Mouse (Mus musculus) adrenal gland, adult (tissue): Measurements from ENCODE around the gene Anapc16.
"Not testable (repeated sequence)": the region's sequence is repeated elsewhere in the genome, so short reads cannot be mapped to it uniquely, and the experiment has no call there.

Source experiments
- DNase-seq, 2 experiments: peaks; one replicate each; pipeline ENCODE4 v3.0.0; 2022 to 2023; ENCODE audit warnings: low spot score in 1 of 2; ENCODE audit not compliant: inconsistent age in 2 of 2

Gene Anapc16

DNA sequence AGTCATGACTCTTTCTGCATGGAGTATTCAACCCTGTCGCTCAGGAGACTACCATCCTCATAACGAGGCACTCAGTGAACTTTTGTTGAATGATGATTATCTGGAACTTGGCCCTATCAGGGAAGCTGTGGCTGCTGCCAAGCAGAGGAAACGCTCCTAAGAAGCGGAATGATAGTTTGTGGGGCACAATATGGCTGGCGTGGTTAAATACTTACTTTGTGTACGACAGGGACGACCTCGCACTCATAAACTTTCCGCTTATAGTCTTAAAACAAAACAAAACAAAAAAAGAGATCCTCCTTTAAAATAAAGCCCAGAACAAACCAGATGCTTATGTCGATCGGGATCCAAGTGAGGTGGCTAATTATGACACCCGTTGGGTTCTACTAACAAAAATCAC lies 732 bp downstream of the Anapc16 start:
- DNase-seq: no peak

DNA sequence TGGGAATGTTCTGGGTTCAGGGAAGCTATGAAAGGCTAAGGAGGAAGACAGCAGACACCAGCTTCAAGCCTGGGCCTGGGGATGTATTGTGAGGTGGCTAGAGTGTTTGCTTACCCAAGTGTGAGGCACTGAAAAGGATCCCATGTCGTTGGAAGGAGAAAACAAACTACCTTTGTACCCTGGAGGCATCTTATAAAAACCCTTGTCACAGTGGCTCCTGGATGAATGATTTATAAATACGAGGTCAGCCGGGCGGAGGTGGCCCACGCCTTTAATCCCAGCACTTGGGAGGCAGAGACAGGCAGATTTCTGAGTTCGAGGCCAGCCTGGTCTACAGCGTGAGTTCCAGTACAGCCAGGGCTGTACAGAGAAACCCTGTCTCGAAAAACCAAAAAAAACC lies 1.3 kb downstream of the Anapc16 start:
- peak in 1 of 2 experiments; percentile 41 for DNase-seq

DNA sequence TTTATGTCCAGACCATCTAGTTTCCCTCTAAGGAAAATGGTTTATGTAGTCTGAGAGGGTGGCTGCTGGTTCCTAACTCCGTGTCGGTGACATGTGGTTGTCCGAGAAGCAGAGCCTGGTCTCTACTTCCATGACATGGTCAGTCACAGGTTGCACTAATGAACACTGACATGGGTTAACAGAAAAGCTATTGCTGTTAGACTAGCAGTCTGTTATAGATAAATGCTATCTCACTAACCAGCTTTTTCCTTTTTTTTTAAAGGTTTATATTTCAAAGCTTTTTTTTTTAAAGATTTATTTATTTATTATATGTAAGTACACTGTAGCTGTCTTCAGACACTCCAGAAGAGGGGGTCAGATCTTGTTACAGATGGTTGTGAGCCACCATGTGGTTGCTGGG lies 3.9 kb downstream of the Anapc16 start:
- DNase-seq: no peak

DNA sequence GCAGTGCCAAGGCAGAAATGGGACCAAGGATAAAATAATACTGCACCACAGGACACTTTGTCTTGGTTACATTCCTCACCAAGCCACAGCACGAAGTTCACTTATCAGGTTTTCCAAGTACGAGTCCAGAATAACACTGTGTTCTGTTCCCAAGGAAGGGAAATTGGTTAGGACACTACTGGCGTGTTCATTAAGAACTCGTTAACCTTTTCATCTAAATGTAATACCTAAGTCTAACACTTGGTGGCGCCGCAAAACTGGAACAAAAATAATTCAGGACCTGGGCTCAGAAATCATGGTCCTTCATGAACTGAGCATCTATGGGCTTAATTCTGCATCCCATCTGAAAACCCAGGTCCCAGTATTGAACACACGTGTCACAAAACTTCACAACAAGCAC lies 5.3 kb downstream of the Anapc16 start:
- peak in 1 of 2 experiments; percentile 93 for DNase-seq

DNA sequence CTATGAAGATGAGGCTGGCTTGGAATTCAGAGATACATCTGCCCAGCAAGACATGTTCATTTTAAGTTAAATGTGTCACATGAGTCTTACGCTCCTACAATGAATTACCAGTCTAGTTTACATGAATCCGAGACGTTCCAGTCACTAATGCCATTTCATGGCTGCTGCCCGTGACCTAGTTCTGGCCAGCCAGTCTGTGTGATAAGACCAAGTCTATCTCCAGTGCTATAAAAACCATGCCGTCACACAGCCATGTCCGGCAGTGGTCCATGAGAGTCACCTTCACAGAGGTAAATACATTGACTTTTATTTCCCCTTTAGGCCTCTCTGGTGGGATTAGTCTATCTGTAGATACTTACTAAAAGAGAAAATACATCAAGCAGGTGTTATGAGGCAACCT lies 7.0 kb downstream of the Anapc16 start:
- peak in 1 of 2 experiments; percentile 45 for DNase-seq

DNA sequence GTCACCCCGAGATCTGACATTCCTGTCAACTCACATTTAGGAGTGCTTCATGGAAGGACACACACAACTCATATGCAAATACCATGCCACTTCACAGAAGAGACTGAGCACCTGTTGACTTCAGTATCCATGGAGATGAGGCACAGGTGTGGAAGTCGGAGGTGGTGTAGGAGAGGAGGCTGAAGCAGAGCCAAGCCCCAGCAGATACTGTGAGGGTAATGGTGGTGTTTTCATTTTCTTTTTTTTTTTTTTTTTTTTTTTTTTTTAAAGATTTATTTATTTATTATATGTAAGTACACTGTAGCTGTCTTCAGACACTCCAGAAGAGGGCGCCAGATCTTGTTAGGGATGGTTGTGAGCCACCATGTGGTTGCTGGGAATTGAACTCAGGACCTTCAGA lies 9.1 kb downstream of the Anapc16 start:
- DNase-seq: not testable (repeated sequence)

DNA sequence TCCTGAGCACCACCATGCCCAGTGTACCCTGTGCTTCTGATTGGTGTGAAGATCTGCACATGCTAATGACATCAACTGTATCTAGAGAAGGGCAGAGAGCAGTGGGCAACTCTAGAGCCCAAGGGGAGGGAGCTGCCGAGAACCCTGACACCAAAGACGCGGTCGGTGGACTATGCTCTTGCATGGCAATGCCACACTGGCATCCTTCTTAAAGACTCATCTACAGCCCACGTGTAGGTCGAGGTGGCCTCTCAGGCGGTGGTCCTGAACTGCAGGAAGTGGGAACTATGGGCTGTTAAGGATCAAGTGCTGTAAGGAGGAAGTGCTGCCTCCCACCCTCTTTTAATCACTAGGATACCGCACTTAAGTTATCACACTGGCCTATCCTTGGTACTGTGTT lies 10.9 kb downstream of the Anapc16 start:
- DNase-seq: no peak

DNA sequence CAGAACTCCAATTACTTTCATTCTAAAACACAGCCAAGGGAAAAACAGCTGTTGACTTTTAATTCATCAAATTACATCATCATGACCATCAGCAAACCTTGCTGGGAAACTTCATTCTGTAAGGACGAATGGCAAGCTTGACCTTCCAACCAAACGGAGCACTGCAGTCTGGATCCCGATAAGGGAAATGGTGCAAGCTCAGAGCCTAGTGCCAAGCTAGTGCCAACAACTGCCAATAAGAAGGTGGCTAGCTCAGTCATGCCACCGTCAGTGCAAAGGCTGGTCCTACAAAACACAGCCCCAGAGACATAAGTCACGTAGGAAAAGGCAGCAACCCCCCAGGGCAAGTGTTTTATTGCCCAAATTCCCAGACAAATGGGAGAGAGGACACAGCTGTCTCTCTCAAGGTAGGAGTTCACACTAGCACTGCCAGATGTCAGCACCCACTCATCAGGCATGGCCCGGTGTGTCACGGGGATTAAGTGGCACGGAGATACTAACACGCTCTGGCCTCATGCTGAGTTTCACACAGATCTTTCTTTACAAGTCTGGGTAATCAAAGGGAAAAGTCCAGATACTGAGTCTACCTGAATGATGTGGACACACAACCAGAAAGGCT lies 11.6 kb downstream of the Anapc16 start:
- DNase-seq: peak in 1 of 2 experiments; percentile 89

DNA sequence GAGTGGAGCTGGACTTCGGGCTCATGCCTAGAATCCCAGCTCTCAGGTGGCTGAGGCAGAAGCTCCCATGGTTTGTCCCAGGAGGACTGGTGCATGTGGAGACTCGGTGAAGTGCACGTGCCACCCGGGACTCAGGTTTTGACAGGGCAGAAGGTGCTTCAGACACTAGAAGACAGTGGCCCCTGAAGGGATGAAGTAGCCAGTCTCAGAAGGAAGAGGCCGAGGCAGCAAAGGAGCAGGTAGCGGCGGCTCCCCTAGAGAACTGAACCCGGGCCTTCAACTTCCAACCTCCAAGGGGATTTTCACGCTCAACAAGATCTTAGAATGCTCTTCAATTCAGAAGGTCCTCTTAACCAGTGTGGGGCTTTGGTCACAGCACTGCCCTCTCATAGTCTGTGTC lies 12.5 kb downstream of the Anapc16 start:
- peak in 1 of 2 experiments; percentile 36 for DNase-seq

DNA sequence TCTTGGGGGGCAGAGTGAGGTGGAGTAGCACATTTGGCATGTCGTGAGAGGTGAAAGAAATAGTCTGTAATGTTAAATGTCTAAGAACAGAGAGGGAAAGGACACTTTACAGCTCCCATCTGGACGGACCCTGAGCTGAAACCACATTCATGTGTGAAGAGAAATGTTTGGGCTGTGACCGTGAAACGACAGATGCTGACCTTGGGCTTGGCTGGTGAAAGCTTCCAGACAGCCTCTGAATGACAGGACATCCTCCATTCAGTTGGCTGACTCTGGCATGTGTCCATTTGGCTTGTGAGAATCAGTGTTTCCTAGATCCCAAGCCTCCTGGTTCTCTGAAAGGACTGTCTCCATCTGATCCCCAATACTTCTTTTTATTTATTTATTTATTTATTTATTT lies 14.9 kb downstream of the Anapc16 start:
- peak; percentile 58 to 83 for DNase-seq

DNA sequence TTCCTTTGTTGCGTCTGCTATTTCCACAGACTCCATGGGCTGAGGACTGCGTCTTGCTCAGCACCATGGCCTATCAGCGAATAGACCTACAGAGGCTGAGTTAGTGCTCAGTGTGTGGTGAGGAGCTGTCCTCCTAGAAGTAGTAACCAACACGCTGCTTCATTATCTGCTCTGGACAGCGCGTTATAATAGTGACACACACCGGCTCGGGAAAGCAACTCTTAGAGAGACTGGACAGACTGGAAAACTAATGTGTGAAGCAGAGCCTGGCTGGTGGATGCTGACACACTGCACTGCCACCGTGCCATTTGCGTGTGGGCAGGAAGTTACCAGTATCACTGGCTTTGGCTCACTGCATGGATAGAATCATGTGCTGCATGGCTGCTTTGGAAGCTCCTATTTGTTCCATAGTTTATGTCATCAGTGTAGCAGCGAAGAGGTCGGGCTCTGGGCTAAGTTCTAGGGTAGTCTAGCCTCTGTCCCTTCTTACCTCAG lies 20.5 kb downstream of the Anapc16 start:
- peak in 1 of 2 experiments; percentile 53 for DNase-seq

DNA sequence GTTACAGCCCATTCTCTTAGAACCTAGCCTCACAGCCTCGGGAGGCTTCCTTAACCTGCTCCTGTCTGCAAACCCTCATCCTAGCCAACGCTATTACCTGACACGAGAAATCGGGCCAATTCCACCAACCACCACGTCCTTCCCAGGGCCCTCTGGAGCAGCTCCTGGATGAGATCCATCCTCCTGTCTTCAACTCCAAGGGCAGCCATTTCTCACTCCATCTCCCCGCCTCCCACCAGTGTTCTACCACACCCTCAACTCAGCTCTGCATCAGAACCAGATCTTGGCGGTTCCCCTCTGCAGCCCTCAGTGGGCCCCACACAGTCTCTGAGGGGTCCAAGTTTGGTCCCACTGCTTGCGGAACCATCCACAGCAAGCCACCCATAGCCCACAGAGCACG lies 21.1 kb downstream of the Anapc16 start:
- peak; percentile 67 to 88 for DNase-seq

DNA sequence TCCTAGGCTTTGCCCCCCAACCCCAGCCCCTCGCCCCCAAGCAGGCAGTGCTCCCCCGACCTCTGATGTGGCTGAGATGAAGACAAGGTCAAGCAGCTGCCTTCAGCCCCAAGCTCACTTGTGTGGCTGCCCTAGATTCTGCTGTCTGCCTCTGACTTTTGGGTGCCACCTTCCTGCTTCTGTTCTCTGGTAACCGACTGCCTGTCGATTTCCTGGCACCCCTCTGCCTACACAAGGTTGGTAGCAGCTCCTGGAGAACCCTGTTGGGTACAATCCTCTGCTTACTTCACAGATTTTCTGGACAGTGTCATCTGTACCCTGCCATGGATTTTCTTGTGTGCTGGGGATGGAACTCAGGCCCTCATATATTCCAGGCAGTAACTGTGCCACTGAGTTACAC lies 21.6 kb downstream of the Anapc16 start:
- DNase-seq: no peak

DNA sequence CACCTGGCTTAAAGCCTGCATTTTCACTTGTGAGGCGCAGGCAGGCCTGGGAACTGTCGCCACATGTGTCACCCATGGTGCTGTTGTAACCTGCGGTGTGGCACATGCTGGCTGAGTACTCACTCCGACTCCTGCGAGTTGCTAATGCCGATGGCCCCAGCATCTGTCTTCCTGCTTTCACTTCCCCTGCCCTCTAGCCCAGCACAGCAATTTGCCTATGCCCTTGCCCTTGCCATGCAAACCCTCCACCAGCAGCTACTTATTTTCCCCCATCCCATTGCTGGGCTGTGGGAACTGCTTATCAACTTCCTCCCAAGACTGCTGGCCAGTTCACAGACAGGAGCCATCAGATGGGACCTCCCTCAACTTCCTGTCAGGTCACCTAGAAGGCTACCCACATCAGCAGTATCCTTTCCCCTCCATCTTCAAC lies 22.1 kb downstream of the Anapc16 start:
- DNase-seq: peak; percentile 63 to 78

DNA sequence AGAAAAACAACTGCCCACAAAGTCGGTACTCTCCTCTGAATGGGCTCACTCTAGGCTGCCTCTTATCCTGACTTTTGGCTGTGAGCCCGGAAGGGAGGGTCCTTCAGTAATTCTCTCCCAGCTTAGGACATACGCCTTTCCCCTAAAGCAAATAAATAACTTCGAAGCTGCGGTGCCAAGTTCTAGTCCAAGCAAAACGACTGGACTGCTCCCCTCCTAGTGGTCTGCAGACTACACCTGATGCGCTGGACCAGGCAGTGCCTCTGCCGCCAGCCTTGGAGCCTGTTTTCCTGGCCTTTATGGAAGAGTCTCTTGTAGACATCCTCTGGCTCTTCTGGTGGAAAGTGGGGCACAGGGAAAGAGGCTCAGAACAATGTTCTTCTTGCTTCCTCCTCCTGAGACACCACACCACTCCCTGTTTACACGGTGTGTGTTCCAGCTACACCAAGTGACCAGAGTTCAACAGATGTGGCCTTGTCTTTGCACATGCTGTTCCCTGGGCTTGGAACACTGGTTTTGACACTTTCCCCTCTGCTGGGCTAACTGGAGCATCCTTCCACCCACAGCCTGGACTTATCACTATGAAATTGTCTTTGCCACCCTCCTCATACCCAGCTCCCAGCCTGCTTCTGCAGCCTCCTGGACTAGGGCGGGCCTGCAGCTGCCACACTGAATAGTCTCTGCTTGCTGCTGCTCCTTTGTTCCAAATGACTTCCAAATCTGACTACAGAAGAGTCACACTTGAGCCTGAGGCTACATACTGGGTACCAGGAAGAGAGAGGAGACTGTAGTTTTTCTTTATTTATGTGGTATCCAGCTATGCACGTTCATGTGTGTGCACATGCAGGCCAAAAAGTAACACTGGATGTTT lies 23.8 kb downstream of the Anapc16 start:
- peak; percentile 77 to 89 for DNase-seq

DNA sequence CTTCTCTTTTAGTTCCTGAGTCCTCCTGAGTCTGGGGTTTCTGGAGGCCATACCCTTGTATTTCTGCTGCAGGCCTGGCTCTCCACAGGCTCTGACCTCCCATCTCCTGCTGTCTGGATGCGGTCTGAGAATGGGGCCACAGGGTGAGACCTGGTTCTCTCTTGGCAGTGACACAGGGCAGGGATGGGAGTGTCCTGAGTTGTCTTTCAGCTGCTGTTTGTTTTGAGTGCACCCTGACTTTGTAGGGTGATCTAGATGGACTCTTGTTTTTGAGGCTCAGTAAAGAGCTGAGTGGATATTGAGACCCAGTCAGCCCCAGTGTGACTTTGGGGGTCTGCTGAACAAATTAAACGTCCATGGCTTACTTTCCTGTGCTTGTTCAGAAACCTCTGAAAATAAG lies 24.5 kb downstream of the Anapc16 start:
- peak in 1 of 2 experiments; percentile 71 for DNase-seq

DNA sequence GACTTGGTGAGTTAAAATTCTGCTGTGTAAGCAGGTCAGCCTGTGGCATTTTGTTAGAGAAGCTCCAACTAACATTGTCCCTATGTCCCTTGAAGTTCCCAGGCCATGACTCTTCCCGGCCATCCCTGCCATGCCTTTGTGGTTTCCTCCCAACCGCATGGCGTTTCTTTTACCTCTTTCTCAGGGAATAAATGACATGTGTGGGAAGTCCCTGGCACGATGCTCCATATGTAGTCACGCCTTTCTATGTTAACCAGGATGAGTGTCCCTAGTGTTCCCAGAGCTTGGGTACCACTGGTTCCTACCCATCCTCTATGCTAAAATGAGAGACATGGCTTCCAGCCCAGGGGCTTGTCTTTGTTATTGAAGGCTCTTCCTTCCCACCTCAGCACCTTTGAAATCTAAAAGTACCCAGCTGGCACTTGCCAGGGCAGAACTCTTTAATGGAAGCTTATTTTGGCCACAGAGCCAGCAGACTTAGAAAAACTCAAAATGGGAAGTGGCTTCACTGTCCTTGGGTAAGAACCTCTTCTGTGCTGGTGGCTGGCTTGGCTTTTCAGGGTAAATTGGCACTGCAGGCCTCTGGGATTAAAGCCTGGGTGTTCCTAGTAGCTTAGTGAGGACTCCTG lies 25.1 kb downstream of the Anapc16 start:
- peak in 1 of 2 experiments; percentile 49 for DNase-seq

DNA sequence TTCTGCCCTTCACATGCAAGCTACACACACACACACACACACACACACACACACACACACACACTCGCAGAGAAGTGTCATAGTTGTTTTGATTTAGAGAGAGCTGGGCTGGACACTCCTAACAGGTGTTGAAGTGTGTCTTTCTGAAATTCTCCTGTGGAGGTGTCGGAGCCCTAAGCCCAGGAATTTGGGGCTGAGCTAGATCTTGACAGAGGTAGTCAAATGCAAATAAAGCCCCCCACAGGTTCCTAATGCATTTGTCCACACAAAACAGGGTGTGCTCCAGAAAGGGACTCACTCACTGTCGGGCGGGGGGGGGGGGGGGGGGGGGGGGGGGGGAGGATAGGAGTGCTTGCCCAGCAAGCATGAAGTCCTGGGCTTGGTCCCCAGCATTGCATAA lies 25.8 kb downstream of the Anapc16 start:
- no peak for DNase-seq

DNA sequence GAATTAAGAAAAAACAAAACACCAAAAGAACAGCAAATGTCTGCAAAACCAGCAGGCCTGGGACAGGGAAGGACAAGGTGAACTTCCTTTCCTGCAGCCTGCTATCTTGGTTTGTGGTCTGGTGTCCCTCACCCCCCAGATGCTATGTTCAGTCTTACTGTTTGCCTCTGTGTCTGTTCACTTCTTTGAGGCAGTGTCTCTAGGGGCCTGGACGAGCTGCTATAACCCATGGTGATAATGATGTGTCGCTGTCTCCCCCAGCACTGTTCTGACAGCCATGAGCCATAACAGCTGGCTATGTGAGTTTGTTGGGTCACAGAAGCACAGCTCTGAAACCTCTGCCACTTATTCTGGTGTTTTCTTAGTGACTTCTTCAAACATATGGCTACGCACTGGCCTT lies 28.1 kb downstream of the Anapc16 start:
- DNase-seq: peak in 1 of 2 experiments; percentile 70

DNA sequence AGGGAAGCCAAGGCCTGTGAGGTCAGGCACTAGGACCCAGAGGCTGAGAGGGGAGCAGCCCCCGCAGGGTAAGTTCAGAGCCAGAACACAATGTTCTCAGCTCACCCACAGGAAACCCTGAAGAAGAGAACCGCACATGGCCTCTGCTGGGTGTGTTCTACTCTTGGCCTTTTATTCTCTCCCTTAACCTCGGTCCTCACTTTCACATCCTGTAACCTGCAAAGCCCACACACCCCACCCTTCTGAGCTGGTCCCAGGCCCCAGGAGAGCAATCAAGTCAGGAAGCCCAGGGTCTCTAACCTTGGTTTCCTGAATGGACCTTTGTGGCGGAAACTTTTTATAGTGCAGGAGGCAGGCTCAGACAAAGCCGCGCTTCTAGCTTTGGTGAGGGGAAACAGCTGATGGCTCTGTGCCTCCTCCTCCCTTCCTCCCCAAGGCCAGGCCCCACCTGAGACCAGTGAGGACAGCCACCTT lies 28.7 kb downstream of the Anapc16 start:
- DNase-seq: peak; percentile 84 to 87

DNA sequence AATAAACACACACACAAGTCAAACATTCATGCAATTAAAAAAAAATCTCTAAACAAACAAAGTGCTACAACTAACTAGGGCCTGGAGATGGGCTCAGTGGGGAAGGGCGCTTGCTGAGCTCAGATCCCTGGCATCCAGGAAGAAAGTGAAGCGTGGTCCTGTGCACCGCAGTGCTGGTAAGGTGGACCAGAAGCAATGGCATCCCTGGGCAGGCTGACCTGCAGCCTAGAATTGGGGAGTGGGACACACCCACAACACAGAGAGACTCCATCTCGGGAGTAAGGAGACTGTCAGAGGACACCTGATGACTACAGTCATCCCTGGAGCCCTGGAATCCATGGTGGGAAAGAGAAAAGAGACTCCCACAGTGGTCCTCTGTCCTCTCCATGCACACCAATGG lies 29.5 kb downstream of the Anapc16 start:
- DNase-seq: no peak

DNA sequence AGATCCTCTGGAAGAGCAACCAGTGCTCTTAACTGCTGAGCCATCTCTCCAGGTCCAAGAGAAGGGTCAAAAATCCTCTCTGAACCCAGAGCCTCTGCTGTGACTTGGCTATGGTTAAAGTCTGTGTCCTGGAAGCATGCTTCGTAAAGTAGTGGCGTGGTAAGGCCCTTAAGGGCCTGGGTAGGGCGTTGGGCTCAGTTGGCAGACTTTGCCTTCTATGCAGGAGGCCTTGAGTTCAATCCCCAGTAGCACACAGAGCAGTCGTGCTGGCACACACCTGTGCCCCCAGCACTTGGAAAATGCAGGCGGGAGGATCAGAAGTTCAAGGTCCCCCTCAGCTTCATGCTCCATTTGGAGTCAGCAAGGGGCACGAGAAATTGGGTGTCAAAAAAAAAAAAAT lies 29.9 kb downstream of the Anapc16 start:
- no peak for DNase-seq
